Mouse (Mus musculus) myocyte (in vitro differentiated cells): ENCODE measurements at regions not wholly inside any gene's neighbourhood (a gene's known extent, or its start where the extent isn't known, plus 50 kb on each side); places are given as distances from the start of the nearest gene placed in this dataset.

Experiments
- CEBPB ChIP-seq: IDR thresholded peaks from 2 replicates; pipeline ENCODE4 v1.6.1; 2011; ENCODE audit warnings: mild to moderate bottlenecking, moderate library complexity; ENCODE audit not compliant: poor library complexity, insufficient read depth, severe bottlenecking
- MAX ChIP-seq: IDR thresholded peaks from one replicate; pipeline ENCODE4 v1.6.1; 2011; ENCODE audit warnings: low read depth, mild to moderate bottlenecking, control low read depth
- MYOD1 ChIP-seq, 3 experiments: IDR thresholded peaks; one replicate each; pipeline ENCODE4 v1.6.1; 2011; ENCODE audit warnings: control low read depth in 2 of 3, low read depth in 2 of 3, mild to moderate bottlenecking in 2 of 3, moderate library complexity in 1 of 3; ENCODE audit not compliant: insufficient read length in 2 of 3, control insufficient read depth in 1 of 3
- POLR2A ChIP-seq: IDR thresholded peaks from one replicate; pipeline ENCODE4 v1.6.1; 2011; ENCODE audit warnings: low read depth, mild to moderate bottlenecking, control low read depth, moderate library complexity; ENCODE audit not compliant: insufficient read length
- POLR2AphosphoS2 ChIP-seq: IDR thresholded peaks from one replicate; pipeline ENCODE4 v1.6.1; 2011; ENCODE audit warnings: low read depth, control low read depth; ENCODE audit not compliant: insufficient read length
- SRF ChIP-seq: IDR thresholded peaks from one replicate; pipeline ENCODE4 v1.6.1; 2011; ENCODE audit warnings: low read depth; ENCODE audit not compliant: control insufficient read depth, insufficient read length
- TCF12 ChIP-seq: IDR thresholded peaks from one replicate; pipeline ENCODE4 v1.6.1; 2011; ENCODE audit warnings: mild to moderate bottlenecking, control low read depth; ENCODE audit not compliant: poor library complexity, insufficient read depth, severe bottlenecking
- TCF3 ChIP-seq: IDR thresholded peaks from one replicate; pipeline ENCODE4 v1.6.1; 2011; ENCODE audit warnings: low read depth, control low read depth; ENCODE audit not compliant: insufficient read length
- USF1 ChIP-seq: IDR thresholded peaks from one replicate; pipeline ENCODE4 v1.6.1; 2011; ENCODE audit warnings: low read depth, mild to moderate bottlenecking, control low read depth, moderate library complexity

DNA sequence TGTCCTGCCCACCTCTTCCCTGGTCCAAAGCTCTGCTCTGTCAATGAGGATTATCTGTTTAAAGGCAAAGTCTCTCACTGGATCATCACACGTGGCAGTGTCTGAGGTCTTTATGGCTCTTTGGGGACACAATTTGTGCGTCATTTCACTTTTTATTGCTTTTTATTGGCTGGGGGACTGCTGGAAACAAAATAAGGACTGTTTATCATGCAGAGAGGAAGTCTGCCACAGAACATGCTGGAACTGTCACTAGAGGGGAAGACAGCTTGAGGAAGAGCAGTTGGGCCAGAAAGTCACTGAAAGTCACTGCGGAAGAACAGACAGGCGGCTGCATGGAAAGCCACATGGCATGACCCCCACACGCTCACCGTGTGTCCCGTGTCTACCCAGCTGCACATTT, 180.1 kb upstream of the Ajap1 start:
- TF ChIP-seq POLR2A (no peak), POLR2AphosphoS2 (no peak), TCF12 (no peak), SRF (no peak), CEBPB (no peak), MAX (no peak), USF1 (no peak), MYOD1 (IDR thresholded peaks at IDR 0.05; ENCODE audit: control insufficient read depth in 1 of 3, insufficient read length in 2 of 3, low read depth in 2 of 3) (no peak), TCF3 (no peak)
